Mouse (Mus musculus): Measurements from ENCODE around the gene Spindoc.

The Spindoc gene

DNA sequence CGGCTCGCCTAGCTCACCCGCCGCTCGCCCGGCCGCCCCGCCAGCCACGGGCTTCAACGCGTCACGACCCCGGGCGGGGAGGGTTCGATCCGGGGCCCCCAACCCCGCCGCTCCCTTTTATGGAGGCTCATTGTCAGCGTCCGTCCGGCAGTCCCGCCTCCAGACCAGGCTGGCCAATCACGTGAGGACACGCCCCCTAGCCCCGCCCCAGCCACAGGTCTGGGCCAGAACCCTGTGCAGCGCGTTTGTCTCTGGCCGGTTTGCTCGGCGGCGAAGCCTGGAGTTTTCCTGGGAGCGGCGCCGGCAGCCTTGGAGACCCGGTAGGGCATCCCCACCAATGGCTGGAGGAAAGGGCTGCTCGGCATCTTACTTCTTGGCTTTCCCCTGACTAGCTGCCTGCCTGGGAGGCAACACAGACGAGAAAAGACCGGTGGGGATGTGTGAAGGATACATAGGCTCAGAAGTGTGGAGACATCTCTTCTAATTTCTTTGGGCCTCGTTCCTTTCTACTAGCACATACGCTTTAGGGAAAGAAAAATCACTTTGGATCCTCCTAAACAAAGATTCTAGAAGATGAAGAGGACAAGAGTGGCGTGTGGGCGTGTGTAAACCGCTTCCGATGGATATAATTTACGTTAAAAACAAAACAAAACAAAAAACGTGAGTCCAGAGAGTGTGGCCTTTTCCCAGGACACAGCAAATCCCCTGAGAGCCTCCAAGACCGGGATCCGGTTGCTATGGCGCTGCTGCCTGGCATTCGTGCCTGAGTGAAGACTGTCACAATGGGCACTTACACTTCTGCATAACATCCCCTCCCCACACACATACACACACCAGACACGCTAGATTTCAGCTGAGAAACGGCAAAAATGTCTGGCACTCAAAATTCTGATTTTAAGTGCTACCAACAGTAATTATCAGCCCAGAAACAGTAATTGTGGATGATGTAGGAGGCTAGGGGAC is at the start of gene Spindoc:
Gene Spindoc (minus strand): TSS at position 92 of the 963 bp plus-strand sequence.
- peak; percentile 99 for DNase-seq (ENCODE audit: low spot score)

DNA sequence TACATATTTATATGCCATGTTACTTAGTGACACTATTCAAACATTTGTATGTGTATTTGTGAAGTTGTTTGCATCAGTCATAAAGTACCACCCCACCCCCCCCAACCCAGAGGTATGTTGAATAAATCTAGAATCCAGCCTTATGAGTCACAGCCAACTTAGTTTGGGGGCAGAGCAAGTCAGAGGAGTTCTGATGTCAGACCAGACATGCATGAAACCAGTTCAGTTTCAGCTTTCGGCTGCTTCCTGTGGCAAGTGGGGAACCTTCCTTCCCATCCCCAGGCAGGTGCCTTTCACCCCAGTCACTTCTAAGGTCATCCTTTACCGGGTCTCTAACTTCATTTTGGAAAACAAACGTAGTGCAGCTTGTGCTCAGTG is 42.6 kb upstream of the Spindoc start:
- DNase-seq (ENCODE audit: low spot score): no peak

DNA sequence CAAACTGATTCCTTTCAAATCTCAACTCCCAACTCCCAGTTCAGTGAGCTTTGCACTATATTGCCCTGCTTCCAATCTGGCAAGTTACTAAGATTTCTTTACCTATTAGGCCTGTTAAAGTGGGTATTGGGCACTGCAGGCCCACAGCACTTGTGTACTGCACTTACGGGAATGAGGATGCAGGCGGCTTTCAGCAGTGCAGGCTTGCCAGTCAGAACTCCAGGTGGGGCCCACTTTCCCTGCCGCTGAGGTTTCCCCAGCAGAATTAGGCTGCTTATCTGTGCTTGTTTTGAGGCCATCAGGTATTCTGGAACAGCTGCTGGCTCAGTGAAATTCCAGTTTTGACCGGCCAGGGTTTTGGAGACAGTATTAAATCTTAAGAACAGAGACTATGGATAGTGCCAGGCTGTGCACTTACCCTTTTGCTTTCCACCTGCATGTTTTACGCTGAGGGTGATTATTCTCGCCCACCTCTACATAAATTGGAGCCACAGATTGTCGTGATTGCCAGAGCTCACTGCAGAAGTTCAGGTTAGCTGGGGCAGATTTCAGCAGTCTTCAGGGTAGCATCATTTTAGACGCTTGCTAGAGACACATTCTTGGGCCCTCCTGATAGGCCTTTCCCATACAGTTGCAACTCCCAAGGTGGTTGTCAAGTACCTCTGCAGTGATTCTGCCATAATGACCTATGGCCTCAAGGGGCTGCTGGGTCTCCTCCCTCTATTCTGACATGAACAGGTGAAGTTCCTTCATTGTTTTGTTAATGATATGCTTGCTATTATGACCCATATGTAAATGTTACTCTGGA is 42.0 kb upstream of the Spindoc start:
- no peak for DNase-seq (ENCODE audit: low spot score)

DNA sequence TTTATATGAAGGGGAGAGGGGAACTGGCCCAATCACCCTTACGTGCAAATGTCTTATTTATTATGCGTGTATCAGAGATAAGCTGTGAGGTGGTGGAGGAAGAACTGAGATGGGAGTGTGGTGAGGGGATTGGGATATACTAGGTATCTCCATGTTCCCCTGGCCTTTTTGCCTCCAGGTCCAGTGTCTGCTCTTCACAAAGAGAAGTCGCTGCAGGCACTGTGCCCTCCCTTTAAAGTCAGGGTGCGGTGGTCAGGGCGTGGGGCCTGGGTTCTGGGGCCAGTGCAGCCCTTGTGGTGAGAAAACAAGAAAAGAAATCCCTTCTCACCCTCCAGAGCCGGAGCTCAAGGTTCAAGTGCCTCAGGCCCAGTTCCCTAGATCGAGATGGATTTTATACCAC is 41.3 kb upstream of the Spindoc start:
- no peak for DNase-seq (ENCODE audit: low spot score)

DNA sequence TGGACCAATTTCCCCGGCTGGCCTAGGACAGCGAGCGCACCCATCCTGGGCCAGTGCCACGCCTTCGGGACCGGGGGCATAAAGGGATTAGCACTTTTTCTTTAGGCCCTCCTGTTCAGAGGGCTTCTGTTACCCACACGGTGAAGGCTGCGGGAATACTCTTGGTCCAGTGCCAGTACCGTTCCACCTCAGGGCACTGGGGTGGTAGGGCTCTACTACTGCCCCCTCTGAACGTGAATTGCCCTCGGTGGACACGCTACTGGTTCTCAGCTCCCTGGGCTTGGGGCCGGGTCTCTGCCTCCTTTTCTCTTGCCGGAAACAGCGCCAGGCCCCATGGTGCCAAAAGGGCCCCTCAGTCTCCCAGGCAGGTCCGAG is 40.8 kb upstream of the Spindoc start:
- no peak for DNase-seq (ENCODE audit: low spot score)

DNA sequence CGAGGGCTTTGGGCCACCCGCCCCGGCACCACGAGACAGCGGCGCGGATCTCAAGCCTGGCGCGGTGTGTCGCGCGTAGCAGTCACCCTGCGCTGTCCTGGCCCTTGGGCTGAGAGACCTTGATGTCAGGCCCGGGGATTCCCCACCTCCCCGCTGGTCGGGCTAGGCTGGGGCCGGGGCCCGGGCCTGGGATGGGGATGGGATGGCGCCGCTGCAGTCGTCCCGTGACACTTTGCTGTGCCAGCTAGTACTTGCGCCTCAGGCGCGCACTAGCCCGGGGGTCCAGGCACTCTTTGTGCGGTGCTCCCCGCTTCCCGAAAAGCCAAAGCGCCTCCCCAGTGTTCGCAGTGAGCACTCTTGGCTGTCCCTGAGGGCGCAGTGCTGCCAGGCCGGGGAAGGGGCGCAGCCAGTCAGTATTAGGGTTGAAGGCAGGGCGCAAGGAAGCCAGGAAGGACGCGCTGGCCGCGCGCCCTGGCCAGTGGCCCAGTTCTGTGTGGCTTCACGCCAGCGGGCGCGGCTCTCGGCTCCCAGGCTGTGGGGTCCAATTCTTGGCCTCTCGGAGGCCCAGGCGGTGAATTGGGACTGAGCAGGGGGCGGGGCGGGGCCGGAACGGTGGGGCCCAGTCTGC is 40.3 kb upstream of the Spindoc start:
- peak; percentile 90 for DNase-seq (ENCODE audit: low spot score)

DNA sequence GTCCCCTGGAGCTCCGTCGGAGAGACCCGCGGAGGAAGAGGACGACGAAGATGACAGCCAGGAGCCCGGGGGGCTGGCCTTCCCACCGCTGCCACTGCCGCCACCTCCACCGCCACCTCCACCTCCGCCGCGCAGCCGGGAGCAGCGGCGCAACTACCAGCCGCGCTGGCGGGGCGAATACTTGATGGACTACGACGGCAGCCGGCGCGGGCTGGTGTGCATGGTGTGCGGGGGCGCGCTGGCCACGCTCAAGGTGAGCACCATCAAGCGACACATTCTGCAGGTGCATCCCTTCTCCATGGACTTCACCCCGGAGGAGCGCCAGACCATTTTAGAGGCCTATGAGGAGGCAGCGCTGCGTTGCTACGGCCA is 39.8 kb upstream of the Spindoc start:
- DNase-seq (ENCODE audit: low spot score): no peak

DNA sequence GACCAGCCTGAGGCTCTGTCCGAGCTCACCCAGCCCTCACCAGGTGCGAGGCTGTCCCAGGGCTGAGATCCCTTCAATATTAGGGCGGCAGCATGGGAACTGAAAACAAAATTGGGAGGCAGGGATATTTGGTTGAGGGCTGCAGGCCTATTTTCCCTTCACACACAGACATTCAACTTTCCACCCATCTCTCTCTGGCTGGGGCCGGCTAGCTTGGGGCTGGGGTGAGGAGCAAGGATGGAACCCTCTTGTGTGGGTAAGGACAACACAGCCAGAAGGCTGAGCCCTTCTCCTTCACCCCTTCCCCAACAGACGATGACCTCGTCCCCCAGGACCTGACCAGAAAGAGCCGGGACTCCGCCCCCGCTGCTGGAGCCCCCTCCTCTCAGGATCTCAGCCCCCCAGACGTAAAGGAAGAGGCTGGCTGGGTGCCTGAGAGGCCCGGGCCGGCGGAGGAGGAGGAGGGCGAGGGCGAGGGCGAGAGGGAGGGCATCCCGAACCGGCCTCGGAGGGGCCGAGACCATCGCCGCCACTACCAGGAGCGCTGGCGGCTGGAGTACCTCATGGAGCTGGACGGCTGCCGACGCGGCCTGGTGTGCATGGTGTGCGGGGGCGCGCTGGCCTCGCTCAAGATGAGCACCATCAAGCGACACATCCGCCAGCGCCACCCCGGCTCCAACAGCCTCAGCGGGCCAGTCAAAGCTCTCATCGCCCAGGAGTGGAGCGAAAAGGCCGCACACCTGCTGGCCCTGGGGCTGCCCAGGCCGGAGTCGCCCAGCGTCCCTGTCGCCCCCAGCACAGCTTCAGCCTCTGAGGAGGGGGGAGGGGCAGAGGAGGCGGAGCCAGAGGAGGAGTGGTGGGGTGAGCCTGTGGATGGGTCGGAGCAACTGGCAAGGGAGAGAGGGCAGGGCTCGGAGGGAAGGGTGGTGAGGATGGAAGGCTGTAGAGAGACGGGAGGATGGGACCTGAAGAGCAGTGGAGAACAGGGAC is 39.1 kb upstream of the Spindoc start:
- DNase-seq (ENCODE audit: low spot score): peak; percentile 61

DNA sequence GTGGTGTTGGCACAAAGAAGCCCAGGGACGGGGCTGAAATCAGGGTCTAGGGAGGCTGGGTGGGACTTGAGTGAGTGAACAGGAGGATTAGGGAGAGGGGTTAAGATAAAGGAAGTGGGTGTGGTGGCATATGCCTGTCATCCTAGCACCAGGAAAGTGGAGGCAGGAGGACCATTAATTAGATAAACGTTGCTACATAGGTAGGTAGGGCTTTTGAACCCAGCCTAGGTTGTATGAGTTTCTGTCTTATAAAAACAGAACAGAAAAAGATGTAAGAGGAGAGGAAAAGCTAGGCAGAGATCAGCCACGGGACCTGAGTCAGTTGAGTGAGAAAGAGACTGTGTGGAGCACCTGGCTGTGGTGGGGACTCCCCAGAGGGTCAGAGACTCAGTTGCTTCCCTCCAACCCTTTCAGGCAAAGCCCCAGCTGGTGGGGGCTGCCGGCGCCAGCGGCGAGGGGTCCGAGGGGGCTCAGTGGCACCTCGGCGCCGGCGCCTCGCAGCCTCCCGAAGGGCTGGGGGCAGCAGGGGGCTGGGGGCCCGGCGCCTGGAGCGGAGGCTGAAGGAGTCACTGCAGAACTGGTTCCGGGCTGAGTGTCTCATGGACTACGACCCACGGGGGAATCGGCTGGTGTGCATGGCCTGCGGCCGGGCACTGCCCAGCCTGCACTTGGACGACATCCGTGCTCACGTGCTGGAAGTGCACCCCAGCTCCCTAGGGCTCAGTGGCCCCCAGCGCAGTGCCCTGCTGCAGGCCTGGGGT is 38.2 kb upstream of the Spindoc start:
- DNase-seq (ENCODE audit: low spot score): peak; percentile 17

DNA sequence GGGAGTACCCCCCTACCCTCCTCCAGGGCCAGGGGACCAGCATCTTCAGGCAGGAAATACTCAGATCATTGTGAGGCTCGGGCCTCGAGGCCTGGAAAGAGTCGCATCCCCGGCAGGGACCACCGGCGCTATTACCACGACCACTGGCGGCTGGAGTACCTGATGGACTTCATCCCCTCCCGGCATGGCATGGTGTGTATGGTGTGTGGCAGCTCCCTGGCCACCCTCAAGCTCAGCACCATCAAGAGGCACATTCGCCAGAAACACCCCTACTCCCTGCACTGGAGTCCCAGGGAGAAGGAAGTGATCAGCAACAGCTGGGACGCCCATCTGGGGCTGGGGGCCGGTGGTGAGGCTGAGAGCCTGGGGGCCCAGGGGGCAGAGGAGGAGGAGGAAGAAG is 37.3 kb upstream of the Spindoc start:
- no peak for DNase-seq (ENCODE audit: low spot score)

DNA sequence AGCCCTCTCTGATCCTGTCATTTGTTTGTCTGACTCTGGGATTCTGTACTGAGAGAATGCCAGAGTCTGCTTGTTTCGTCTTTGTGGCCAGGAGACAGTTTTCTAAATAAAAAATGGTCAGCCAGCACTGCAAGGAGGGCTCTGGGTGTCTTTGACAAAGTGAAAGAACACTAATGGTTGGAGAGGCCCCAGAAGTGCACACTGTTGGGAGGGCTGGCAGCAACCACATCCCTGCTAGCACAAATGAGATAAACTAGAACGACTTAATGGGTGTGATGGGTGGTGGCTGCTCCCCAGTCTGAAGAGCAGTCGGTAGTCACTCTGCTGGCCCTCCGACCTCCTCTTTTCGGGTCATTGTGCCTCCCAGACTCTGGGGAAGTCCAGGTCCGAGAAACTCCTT is 36.3 kb upstream of the Spindoc start:
- DNase-seq (ENCODE audit: low spot score): no peak

DNA sequence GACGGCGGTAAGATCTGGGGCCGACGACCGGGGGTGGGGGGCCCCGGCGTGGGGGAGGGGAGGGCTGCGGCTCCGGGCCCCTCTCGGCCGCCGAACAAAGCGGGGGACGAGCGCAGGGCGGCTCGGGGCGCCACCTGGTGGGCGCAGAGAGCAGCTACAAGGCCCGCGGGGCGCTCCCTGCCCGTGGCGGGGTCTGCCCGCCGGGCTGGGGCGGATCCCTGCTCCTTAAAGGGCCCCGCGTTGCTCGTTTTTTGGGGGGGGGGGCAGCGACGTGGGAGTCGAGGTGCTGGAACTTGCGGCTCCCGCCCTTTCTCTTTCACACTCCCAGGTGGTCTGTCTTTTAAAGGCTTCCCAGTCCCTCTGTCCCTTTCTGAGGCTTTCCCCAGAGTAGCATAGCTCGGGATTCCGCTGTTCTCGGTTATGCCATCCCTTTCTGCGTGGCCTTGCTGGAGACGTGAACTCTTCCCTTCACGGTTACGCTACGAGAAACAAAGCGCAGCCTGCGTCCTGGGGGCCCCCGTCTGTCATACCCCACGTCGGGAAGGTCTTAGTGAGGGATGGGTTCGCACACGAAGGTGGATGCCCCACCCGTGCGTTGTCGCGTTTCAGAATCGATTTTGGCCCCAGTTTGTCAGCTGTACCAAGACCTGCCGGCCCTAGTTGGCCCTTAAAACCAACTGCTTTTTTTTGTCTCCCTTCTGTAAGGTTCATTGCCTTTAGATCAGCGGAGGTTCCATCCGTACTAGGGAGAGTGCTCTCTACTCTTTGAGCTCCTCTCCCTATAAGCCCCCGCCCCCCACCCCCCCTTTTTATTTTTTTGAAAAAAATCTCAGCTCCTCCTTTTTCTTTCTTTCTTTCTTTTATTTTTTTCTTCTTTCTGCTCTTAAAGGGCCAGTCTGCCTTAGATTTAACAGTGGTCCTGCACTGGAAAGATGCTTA is 35.4 kb upstream of the Spindoc start:
- DNase-seq (ENCODE audit: low spot score): peak; percentile 88

DNA sequence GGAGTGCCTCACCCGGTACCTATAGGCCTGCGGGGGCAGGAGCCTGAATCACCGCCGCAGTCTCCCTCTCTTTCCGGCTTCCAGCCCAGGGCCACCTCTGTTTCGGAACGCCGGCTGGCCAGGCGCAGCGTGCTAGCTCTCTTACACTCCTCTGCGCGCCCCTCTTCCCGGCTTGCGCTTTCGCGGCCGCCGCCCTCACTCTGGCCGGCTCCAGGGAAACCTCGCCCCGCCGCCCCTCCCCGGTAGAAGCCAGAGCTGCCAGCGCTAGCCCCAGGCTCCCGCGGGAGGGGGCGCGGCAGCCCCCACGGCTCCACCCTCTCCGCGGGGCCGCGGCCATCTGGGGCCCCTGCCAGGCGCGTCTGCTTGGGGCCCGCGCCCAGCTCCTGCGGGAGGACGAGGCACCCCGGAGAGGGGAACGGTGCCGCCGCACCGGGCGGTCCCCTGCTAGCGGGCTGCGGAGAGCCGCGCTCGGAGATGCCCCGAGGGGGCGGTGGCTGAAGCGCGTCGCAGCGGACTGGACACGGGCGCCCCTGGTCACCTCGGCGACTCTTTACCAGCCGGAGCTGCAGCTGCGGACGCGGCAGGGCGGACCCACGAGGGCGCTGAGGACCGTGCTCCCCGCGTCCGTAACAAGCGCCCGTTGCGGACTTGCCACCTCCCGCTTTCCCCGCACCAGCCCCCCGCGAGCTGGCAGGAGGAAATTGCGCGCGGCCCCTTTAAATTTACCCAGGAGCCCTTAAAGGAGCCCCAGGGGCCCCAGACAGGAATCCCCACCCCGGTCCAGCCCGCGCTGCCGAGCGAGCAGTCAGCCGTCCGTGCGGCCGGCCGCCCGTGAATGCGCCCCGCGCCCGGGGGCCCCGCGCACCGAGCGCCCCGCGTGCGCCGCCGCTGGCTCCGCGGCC is 34.3 kb upstream of the Spindoc start, which contains the start of gene 2700081O15Rik:
Gene 2700081O15Rik (plus strand): TSS at position 792 of the 902 bp plus-strand sequence.
- peak; percentile 83 for DNase-seq (ENCODE audit: low spot score)

DNA sequence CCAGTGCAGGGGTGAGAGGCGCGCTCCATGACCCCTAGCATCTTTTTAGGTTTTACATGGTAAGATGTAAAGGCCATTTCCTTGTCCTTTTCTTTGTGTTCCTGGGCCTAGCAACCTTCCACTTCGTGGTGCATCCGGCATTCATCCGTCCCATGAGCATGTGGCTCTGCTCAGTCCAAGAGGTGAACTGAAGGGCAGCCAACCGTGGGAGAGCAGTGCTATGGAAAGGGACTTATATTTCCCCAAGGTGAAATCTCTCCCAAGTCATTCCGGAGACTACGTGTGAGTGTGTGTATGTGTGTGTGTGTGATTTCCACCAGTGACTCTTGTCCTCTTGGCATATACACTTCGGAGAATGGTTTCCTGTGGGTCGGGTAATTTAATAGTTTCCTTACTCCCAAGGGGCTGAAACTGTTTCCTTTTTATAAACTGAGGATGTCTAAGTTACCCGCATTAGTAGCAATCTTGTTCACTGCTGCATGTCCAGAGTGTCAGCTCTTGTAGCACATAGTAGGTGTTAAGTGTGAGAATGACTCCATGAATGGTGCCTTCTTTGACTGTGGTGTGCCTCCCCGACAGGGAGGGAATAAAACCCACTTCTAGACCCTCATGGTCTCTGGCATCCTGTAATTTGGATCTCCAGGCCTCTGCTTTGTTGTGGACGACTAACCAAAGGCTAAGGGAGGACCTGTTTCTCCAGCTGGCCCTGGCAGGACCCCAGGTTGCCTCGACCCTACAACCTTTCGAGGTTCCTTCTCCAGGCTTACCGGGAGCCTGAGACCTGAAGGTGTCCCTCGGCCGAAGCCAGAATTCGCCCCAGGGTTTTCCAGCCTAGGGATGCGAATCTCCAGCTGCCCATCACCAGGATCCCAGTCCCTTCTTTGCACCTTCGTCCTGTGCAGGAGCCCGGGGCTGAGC is 33.4 kb upstream of the Spindoc start:
- no peak for DNase-seq (ENCODE audit: low spot score)

DNA sequence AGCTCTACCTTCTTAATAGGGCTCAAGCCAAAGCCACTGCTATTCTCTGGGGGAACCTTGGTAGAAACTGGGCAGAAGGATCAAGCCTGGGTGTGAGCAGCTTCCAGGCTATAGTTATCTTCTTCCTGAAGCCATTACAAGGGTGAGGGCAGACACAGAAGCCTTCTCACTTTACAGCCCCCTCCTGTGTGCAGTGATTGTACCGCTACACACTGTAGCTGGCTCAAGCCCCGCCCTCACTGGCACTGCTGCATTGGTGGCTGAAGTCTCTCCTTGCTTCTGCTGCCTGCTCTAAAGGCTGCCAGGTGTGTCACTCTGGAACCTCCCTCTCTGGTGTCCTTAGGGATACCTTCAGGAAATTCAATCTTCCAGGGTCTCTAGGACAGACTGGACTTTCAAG is 29.6 kb upstream of the Spindoc start:
- DNase-seq (ENCODE audit: low spot score): no peak

DNA sequence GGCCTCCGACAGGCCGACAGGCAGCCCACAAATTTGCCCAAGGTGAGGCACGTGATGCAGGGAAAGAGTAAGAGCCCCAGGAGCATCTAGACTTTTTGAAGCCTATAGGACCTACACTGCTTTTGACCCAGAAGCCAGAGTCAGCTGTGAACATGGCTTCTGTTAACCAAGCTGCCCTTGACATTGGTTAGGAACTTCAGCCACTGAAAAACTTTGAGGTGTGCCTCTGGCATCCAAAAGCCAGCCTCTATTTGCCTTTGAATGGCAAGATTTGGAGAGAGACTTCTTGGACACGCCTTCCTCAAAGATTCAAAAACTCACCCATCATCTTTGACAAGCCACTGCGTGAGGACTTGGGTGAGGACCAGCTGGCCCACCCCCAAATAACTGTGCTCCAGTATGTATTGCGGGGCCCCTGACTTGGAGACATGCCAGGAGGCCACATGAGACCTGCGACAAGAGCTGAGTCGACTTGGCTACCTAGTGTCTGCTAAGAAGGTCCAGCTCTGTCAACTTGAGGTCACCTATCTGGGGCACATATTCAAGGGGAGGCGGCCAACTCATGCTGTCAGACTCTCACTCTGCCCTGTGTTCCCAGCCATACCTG is 21.9 kb upstream of the Spindoc start:
- DNase-seq (ENCODE audit: low spot score): no peak

DNA sequence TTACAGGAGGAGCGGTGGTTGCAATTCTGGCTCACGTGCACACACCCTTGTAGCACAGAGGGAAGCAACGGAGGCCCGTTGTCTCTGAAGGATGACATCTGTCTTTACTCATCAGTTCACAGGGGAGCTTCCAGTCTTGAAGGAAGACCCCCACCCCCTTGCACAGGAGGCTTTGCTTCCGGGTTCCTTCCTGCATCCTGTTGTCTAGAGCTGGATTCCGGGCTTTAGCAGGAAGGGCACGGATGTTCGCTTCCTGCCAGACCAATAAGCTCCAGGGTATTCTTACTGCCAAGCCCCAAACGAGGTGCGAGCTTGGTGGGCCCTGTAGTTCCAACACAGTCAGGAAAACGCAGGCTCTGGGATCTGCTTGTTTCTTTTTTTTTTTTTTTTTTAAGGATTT is 17.8 kb upstream of the Spindoc start:
- DNase-seq (ENCODE audit: low spot score): no peak

Data from ovary, postnatal 36 days (tissue).